Mouse (Mus musculus) cerebellum, postnatal 4 days (tissue): ENCODE measurements around the gene Peli2.

Experiments used
- DNase-seq, 2 experiments: peaks; one replicate each; pipeline ENCODE4 v3.0.0; 2022; ENCODE audit warnings: low spot score in 2 of 2, mixed read lengths in 1 of 2

The Peli2 gene

DNA sequence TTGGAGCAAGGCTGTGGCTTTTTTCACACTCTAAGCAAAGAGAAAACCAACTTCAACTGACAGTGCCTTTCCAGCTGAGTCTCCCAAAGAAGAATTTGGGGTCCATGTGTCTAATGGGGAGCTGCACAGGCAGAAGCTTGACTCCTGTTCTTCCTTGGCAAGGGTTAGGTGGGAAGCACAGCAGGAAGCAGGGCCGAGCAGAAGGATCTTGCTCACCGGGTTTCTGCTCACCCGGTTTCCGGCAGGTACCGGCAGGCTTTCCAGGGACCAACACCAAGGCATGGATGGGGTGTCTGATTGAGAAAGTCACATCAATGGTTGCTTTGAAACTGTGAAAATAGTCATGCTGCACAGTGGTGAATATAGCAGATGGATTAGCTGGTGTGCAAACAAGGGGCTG lies 70.3 kb downstream of the Peli2 start:
- no peak for DNase-seq

DNA sequence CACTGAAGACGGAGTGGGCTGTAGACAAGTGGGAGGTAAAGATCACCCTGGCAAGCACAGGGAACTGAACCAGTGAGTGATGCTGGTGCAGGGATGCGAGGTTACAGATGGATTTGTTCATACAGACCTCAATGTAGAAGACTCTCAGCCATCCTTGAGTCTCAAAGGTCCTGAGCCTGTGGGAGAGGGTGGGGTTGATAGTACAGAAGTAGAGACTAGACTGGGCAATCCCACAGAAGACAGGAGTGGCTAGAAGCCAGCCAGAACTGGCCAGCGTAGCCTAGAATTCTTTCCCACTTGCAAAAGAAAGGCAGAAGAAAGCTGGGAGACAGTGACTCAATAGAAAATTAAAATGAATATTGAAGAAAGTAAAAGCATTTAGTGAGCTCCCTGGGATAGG lies 71.3 kb downstream of the Peli2 start:
- no peak for DNase-seq

DNA sequence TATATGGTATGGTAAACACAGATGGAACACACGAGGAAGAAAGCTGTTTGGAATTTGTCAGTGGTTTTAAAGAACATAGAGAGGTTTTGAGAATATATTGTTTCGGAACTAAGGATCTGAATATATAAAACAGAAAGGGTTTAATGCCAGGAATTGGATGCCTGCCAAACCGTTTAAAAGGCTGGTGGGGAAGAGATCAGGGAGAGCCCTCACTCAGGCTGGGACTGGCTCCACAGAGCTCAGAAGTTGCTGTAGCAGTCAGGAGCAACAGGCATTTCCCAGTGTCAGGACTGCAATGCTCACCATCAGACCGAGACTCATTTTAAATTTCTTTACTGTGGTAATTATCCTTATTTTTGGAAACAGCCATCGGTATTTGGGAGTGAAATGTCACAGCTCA lies 76.2 kb downstream of the Peli2 start:
- DNase-seq: no peak

DNA sequence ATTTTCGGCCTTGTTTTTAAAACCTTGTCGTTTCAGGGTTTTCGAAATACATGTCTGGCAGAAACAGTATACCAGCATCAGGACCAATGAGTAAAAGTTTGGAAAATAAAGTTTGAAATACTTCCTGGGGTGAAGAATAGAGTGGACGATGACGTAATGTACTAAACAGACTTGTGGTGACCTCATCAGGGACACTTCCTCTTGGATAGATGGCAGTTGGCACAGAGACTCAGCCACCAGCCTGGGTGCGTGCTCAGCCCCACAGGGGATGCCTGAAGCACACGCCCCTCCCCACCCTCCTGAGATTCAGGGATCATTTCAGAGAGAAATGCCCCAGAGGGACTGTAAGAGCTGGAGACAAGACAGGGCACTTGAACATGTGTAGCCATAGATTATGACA lies 76.7 kb downstream of the Peli2 start:
- no peak for DNase-seq

DNA sequence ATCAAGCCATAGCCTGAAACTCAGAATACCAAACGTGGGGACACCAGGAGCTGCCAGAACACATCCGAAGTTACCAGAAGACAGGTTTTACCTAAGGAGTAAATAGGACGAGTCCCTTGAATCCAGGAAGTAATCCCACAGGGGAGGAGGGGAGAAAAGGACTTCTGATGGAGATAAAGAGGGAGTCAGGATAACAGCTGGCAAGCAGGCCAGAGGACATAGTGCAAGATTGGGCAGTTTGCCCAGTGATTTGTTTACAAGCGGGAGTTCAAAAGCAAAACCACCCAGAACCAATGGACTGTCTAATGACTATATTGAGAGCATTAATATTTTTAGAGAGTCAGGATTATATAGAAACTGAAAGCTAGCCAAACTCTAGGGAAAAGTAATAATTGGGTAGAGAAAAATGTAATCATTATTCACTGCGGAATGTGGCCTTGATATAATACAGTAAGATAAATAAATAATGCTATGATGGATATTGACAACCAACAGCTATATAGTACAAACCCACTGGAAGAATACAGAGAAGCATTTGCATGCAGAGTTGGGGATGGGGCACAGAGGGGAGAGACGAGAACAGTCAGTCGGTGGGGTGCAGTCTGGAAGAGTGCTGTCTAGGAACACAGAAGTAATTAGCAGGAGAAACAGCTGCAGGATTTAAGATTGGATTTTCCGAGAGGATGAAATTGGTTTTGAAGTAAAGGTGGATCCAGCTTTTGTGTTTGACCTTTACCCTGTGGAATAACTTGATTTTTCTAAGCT lies 77.7 kb downstream of the Peli2 start:
- no peak for DNase-seq

DNA sequence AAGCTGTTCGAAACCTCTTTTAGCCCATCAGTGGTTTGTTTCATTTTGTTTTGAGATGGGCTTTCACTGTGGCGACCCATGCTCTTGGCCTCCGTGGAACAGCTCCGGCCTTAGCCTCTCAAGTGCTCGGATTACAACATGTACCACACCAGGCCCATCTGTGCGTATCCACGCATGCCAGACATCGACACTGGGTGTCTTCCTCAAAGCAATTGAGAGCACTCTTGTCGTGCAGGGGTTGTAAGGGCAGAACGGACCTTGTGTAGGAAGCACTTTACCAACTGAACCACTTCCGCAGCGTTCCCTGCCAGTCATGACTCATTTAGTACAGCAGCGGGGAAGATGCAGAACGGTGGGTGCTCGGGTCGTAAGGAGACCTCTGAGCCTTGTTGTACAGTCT lies 78.3 kb downstream of the Peli2 start:
- no peak for DNase-seq

DNA sequence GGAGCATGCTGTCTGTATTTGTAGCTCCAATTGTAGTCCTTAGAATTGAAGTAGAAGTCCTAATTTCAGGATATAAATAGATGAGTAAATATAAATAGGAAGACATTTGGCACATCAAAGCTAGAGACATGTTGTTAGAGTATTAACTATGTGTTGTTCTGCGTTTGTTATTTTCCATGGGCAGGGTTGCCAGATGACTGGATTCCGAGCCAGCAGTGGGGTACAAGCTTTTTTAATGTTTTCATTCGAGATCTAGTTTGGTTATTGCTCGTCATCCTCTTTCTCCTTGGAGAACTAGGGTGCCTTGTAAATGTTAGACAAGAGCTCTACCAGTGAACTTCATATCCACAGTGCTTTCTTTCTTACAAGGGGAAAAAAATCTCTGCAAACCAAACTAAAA lies 78.9 kb downstream of the Peli2 start:
- no peak for DNase-seq

DNA sequence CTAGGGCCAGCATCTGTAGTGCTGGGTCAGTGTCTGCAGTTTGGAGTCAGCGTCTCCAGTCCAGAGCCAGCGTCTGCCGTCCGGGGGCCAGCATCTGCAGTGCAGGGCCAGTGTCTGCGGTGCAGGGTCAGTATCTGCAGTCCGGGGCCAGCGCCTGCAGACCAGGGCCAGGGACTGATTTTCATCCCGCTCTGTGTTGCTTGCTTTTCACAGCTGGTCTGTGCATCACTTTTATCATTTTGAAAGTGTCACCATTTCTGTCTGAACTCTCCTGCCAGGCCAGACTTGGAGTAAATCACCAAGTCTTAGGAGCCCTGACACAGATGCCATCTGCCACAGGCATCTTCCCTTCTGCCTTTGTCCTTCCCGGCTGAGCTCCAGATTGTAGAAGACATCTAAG lies 79.7 kb downstream of the Peli2 start:
- no peak for DNase-seq

DNA sequence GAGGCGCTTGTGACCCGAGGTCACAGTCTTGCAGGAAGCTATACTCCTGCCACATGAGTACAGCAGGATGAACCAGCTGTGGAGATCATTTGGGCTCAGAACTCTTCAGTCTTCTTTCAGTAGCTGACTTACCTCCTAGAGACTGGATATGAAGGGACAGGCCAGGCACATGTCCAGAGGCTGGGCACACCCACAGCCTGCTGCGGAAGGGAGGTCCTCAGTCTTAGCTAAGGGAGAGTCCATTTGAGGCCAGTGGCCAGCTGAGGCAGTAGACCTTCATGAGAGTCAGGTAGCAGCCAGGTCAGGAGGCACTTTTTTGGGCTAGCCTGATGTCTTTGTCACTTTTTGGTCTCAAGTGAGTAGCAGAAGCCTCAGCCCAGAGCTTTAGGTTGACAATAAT lies 80.2 kb downstream of the Peli2 start:
- no peak for DNase-seq

DNA sequence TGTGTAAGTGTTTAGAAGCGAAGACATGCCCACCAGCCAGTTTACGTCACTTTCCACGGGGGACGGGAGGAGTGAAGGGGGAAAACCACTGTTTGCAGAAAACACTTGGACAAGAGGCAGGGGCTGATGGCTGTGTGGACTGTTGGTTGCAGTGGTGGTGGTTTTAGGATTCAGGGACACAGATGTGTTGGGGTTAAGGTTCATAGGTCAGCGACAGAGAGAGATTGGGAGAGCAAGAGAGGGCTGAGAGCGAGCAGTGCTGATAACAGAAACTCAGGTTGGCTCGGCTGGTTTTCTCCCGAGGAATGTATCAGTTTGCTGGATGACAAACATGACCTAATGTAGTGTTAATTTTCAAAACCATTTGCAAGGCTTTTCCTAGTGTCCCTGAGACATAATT lies 80.8 kb downstream of the Peli2 start:
- DNase-seq: no peak

DNA sequence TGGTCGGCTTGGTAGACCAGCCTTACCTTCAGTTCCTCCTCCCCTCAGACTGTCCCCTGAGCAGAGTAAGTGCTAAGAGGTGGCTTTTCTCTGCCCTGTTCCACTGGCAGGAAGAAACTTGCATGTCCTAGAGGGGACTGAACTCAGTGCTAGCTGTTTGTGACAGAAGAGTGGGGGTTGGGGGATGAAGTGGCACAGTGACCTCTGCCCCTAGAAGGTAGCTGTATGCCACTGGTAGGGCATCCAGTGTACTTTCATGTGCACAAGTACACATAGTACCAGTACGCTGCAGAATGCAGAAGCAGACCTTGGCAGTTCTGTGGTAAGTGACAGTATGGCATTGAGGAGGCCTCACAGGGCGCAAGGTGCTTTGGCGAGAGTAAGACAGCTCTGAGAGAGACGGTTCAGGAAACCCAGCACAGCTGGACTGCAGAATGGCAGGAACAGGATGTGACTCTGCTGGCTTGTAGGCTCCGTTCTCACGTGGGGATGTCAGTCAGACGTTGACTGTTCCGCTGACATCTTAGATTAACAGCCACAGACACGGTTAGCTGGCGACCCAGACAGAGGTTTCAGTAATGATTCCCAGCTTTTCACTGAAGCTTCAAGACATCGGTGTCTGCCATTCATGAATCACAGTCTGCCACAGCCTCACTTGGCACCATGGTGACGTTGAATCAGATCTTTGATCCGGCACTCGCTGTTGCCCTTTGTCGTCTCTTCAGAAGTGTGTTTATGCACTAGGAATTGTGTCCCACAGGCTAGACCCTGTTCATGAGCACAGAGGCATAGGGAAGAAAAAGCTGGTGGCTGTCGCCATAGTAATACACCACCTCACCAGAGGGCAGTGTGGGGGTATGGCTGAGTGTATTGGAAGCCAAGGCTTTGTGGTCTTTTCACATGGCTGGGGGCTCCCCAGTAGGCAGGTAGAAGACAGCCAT lies 81.7 kb downstream of the Peli2 start:
- no peak for DNase-seq

DNA sequence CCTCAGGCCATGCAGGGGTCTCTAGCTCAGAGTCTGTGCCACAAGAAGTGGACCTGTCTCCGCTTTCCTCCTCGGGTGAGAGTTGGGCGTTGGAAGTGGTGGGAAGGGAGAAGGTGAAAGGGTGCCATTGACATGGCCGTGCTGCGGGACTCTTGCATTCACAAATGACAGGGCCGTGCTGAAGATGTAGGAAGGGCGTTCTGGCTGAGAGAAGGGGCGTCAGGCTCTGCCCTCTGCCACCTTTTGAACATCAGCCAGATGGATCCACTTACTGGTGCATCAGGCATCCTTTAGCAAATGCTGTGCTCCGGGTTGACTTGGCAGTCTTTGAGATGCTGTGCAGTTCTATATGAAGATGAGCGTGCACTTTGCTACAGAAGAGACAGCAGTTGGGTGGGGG lies 84.4 kb downstream of the Peli2 start:
- DNase-seq: no peak

DNA sequence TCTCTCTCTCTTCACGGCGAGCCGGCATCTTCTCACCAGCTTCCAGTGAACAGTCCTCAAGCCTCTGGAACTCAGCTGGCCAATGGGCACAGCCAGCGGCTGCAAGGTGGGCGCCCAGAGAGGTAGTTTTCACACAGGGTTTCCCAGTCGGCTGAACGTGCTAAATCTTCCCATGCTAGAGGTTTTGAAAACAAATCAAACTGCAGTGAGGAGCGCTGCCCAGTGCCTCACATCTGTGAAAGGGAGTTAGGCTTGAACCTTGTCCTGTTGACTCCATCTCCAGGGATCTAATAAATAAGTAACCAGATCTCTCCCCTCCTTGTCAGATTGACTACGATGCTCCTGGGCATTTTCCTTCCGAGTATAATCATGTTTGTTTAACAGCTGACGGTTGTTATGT lies 85.0 kb downstream of the Peli2 start:
- no peak for DNase-seq

DNA sequence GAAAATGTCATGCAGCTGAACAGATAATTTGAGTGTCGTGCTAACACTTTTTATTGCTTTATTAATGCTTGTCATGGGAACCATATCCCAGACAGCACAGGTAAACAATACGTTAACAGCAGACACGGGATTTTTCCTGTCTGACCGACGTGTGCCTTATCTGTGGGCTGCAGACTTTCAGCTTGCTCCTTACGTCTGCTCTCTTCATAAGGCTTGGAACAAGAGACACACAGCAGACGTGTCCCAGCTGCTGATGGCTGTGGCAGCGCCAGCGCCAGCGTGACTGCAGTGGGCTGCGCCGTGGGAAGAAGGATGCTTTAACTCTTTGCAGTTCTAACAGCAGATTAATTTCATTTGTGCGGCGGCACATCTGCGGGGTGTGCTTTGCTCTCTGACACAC lies 86.5 kb downstream of the Peli2 start:
- peak in 1 of 2 experiments; percentile 37 for DNase-seq

DNA sequence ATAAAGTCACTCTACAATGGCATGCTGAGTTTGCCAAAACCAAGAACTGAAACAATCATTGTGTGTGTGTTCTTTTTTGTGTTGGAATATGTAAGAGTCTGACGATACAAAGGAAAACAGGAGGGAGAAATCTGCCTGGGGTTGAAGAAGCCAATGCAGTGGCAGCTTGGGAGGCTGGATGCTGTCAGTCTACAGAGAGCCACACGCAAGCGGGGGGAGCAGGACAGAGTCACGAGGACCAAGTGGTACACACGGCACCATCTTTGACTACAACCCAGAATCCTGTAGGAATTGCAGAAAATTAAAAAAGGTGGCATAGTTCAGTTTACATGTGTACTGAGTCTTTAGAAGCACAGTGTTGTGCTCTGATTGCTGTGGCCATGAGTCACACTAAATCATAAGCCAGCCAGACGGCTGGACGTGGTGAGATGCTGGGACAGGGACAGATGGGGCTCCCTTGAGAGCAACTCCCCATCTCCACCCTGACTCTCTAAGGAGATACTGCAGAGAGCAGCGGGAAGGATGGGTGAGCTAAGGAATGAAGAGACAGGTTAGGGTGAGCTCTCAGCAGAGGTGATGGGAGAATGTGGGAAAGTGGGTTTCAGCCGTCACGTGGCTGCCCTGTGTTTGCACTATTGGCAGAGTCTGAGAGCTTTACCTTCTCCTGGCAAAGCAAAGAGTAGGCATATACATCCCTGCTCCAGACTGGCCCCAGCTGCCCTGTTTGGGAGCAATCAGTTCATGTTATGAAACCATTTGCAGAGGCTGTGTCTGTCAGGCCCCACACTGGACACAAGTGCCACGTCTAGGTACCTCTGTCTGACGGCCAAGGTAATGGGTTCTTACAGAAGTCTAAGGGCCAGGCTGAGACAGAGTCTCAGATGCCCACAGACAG lies 87.4 kb downstream of the Peli2 start:
- no peak for DNase-seq

DNA sequence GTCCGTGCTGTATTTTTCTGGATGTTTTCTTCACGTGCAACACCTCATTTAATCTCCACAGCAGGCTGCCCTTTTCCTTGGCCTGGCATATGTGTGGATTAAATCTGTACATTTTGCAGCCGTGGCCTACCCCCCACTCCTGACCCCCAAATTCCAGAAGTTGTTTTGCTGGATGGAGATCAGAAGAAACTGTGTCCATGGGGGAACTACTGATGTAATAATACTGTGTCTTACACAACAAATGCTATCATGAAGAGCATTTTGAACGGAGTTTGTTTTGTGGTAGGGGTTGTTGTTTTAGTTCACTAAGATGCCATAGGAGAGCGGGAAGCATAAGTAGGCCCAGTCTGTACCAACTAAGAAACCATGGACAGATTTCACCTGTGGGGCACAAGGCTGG lies 88.8 kb downstream of the Peli2 start:
- no peak for DNase-seq

DNA sequence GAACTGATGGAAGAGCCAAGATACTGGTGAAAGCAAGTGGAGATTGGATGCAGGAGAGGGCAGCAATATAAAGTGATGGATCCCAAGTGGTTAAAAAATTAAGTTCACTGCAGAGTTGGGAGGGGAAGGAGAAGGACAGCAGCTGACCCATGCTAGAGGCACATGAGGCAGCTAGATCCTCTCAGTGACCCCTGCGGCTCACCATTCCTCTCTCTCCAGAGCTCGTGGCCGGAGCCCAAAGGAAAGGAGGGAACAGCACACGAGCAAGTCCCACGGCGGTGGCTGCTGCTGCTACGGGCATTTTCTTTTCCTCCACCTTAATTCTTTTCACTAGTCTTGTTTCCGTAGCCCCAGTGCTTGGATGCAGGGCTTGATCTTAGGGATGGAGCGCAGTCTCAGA lies 89.5 kb downstream of the Peli2 start:
- DNase-seq: no peak

DNA sequence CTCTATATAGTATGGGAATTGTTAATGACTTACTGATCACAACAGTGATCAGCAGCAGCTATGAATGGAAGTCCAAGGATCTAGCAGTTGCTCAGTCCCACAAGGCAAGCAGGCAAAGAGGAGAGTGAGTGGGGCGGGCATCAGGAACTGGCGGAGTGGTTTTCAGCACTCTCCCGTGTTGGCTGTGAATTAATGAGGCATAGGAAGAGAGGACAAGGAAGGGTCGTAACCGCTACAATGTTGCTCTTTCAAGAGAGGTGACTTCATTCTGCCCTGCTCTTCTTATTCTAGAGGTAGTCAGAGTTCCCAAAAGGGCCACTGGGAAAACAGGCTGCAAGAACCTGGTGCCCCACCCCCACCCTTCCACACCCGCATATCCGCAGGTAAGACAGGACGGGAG lies 90.9 kb downstream of the Peli2 start:
- DNase-seq: no peak

DNA sequence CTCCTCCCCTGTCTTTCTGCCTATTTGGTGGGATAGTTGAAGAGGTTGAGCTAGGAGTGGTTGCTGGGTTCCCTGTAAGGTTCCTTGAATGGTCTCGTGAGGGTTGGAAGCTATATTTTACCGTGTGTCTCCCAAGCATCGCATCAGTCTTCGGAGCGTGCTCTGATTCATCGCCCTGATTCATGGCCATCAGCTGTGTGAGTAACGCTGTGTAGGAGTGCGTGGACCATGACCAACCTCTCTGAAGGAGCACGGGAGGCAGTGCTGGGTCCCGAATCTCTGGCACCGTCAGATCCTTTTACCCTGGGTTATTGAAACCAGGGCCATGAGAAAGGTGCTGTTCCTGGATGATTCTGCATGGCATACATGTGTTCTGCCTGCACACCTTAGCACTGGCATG lies 92.2 kb downstream of the Peli2 start:
- DNase-seq: no peak

DNA sequence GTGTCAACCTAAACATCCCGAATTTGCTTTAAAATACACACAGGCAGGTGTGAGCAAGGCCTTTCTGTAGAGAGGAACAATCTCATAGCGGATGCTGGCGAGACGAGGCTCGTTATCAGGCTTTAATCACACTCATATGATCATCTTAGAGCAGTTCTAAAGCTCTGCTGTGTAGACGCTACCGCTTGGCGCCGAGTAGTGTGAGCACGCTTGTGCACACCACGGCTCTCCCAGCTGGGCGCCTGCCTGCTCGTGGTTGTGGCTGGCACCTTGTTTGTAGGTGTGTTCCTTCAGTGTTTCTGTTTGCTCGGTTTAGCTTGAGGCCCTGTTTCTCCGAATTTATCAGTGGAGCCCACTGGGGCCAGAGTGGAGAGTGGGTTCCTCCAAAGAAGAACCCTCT lies 93.0 kb downstream of the Peli2 start:
- no peak for DNase-seq

DNA sequence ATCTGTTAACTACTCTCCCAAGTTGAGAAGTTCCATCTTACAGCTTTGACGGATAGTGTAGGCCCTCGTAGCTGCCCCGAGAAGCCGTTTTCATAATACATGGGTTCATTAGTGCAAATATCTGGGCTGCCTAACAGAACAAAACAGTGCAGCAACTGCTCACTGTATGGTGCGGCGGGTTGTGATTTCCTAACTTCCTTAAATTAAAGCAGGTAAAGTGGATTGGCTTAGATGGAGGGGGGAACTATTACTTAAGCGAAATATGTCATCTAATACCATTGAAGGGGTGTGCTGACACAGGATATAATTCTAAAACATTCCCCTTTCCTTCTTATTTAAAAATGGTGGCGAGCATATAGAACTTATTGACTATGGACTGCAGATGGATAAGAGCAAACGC lies 101.4 kb downstream of the Peli2 start:
- DNase-seq: no peak

DNA sequence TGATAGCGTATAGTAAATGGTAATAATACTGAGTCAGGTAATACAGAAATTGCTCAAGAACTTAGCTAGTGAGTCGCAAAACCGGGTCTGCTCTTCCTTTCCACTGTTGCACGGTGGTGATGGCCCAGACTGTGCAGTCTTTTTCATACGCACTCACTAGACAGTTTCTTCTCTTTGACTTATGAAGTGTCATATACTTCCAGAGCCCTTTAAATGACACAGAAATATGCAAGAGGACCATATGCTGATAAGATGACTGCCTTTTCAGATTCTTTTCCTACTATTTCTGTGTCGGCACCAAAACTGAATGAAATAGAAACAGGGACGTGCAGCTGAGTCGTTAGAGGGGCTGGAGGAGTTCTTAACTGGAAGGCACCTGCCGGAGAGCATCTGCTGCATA lies 102.1 kb downstream of the Peli2 start:
- DNase-seq: no peak
